Mouse (Mus musculus) cortical plate, adult 2 months (tissue): ENCODE results near the gene Bivm.
A peak's percentile ranks its signal among the peaks of the same experiment; 100 is the strongest.

Experiments
- CTCF ChIP-seq: fragments of 200-500 bp; IDR thresholded peaks from 2 replicates; pipeline ENCODE4 v1.5.1; 2011; ENCODE audit warnings: mild to moderate bottlenecking, control low read depth, low read length; ENCODE audit not compliant: insufficient read depth; ENCODE audit errors: extremely low read depth
- POLR2A ChIP-seq: fragments of 200-500 bp; IDR thresholded peaks from 2 replicates; pipeline ENCODE4 v1.6.1; 2011; ENCODE audit warnings: mild to moderate bottlenecking, low read length, control low read depth; ENCODE audit not compliant: insufficient read depth; ENCODE audit errors: extremely low read depth

DNA sequence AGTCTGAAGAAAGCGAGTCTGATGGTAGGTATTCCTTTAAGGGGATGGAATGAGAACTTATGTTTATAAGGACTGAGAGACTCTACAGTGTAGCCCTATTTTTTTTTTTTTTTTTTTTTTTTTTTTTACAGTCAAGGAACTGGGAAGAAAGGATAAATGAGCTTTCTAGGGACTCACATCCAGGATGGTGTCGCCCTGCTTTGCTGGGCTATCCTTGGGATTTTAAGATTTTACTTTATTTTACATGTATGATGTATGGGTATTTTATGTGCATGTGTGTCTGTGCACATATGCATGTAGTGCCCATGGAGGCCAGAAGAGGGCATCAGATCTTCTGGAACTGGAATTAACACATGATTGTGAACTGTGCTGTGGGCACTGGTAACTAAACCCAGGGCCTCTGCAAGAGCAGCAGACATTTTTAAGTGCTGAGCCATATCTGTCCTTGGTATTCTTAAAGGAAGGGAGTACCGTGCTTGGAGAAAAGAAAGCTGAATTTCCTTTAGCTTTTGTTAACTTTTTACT, 49.2 kb downstream of the Bivm start:
- TF ChIP-seq CTCF (0 out of 2 replicates have a peak, but pooled peaks have one; percentile 2), POLR2A (no peak)
